Mouse (Mus musculus) CH12.LX (cell line): ENCODE measurements at regions not wholly inside any gene's neighbourhood (a gene's known extent, or its start where the extent isn't known, plus 50 kb on each side); places are given as distances from the start of the nearest gene placed in this dataset.

Experiments used
- CTCF ChIP-seq, 2 experiments: IDR thresholded peaks in 1 of 2; conservative IDR thresholded peaks in 1 of 2; 2 replicates each; pipeline ENCODE4 v1.5.1; 2011 to 2012; ENCODE audit warnings: low read depth in 2 of 2, low read length in 2 of 2, improper control_type of control experiment in 1 of 2, inconsistent platforms in 1 of 2, mild to moderate bottlenecking in 1 of 2, moderate library complexity in 1 of 2
- IRF4 ChIP-seq: IDR thresholded peaks from 2 replicates; pipeline ENCODE4 v1.6.1; 2014; ENCODE audit warnings: low read depth, mild to moderate bottlenecking, inconsistent platforms, low read length, improper control_type of control experiment
- POLR2A ChIP-seq: IDR thresholded peaks from 2 replicates; pipeline ENCODE4 v1.6.1; 2011; ENCODE audit warnings: low read depth, mild to moderate bottlenecking, improper control_type of control experiment, low read length

- TF ChIP-seq POLR2A (no peak), CTCF (conservative IDR thresholded peaks at IDR 0.05 in 1 of 2, IDR thresholded peaks at IDR 0.05 in 1 of 2; ENCODE audit: low read depth in 2 of 2, low read length in 2 of 2) (no peak), IRF4 (no peak)
Observed at GRCm38 (mm10) chr6:35864218-35864617, 324.5 kb upstream of the Mtpn start.
